15 mouse cellular contexts compared by ENCODE assay signal in the genomic region with DNA sequence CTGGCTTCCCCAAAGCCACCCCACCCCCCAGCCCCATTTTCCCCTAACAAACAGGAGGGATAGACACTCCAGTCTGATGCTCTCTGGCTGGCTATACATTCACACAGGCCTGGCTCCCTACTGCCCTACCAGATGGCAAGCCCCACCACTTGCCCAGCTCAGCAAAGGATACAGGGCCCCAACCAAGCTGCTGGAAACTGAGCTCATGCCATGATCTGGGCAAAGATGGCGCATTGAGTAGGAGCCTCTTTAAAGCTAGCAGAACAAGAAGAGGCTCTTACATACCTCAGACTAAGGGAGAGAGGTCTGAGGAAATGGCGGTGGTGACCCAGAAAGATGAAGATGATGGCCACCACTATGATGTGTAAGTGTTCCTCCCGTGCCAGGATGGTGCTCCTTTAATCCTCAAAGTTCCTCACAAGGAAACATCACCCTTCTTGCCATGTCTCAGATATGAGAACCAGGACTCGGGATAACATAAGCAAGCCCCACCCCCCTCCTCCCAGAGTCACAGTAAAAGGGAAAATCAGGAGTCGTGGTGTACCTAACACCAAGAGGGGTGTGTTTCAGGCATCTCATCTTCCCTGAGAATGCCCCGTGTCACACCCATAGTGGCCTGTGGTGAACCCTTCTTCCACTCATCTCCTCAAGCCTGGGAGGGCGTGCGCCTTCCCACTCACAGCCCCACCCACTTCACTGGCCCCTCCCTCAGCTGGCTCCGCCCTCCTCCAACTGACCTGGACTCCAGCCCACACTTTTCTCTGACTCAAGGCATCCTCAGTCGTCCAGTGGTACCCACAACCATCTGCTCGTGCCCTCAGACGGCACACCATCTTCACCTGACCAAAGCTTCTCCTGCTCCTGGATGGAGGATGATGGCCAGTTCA. TPM values are rescaled to one million over a fixed set of nuclear protein-coding genes. Genes with fewer than 3 reads are reported as not detected.
DNase-seq lines count a peak whose midpoint lies in the region; ATAC-seq and TF ChIP-seq lines count a peak whose summit lies in the region.
"Had no signal": no experiment of that assay in that cellular context is flagged by ENCODE, and none has a peak within 500 bp of the region (broad histone marks: within the 10 kb centered on the region; RNA-seq: fewer than 3 reads in every experiment).

No protein-coding gene starts in this region.

- no peak for TF ChIP-seq CTCF in stomach, postnatal 0 days (IDR thresholded peaks at IDR 0.05; ENCODE audit: low read depth)
- no peak for TF ChIP-seq CTCF in lung, postnatal 0 days (IDR thresholded peaks at IDR 0.05)

- DNase-seq in heart, postnatal 36 days, result no peak
- peak; percentile 30 for DNase-seq in right cerebral cortex, adult 18-20 months
- DNase-seq in right cerebral cortex, postnatal 36 days (ENCODE audit: low spot score in 2 of 2), result no peak
- DNase-seq in cerebellum, adult 9-11 months, result peak; percentile 92
- DNase-seq in stomach, postnatal 0 days (ENCODE audit: low spot score), result peak; percentile 48
- no peak for DNase-seq in right cerebral cortex, postnatal 14 days
- DNase-seq in lung, postnatal 0 days (ENCODE audit: low spot score), result no peak
- DNase-seq: gastrocnemius, postnatal 36 days; kidney, postnatal 10 days had no signal

- H3K9me3 ChIP-seq in heart, embryonic 12.5 days (replicated peaks), result no peaks in the 10 kb centered on the region
- H3K9me3 ChIP-seq in stomach, postnatal 0 days (ENCODE audit: control insufficient read depth, low read length), result no peaks in the 10 kb centered on the region
- no peaks in the 10 kb centered on the region for H3K9me3 ChIP-seq in lung, postnatal 0 days (ENCODE audit: low read length)
- H3K9me3 ChIP-seq: limb, embryonic 15.5 days had no signal

- peaks cover 79% of the 10 kb centered on the region for H3K4me1 ChIP-seq in heart, embryonic 12.5 days (replicated peaks)
- H3K4me1 ChIP-seq in stomach, postnatal 0 days (replicated peaks; ENCODE audit: control insufficient read depth, insufficient read depth), result no peaks in the 10 kb centered on the region
- H3K4me1 ChIP-seq in lung, postnatal 0 days (ENCODE audit: insufficient read depth, low read depth, low read length), result peaks cover 8% of the 10 kb centered on the region; the same call in 1 of the 2 replicates

- H3K4me3 ChIP-seq in heart, embryonic 12.5 days, result no peak overlapping the region
- no peak overlapping the region for H3K4me3 ChIP-seq in stomach, postnatal 0 days (ENCODE audit: low read depth, low read length)
- H3K4me3 ChIP-seq in lung, postnatal 0 days (ENCODE audit: low read depth, low read length), result no peak overlapping the region
- H3K4me3 ChIP-seq: limb, embryonic 15.5 days had no signal

- no peak for TF ChIP-seq EP300 in stomach, postnatal 0 days (optimal IDR thresholded peaks at IDR 0.05)
- TF ChIP-seq EP300 in lung, postnatal 0 days (IDR thresholded peaks at IDR 0.05), result no peak

- peak overlapping the region; percentile 56; the same call in 1 of the 2 replicates for H3K27ac ChIP-seq in heart, embryonic 12.5 days (ENCODE audit: poor library complexity, severe bottlenecking)
- no peak overlapping the region for H3K27ac ChIP-seq in stomach, postnatal 0 days (replicated peaks)
- no peak overlapping the region for H3K27ac ChIP-seq in lung, postnatal 0 days (ENCODE audit: low read length)

- no peak overlapping the region for H3K9ac ChIP-seq in heart, embryonic 12.5 days
- no peak overlapping the region for H3K9ac ChIP-seq in stomach, postnatal 0 days (ENCODE audit: low read length)
- H3K9ac ChIP-seq in lung, postnatal 0 days (replicated peaks; ENCODE audit: low read depth), result no peak overlapping the region
- H3K9ac ChIP-seq: limb, embryonic 15.5 days had no signal

- H3K27me3 ChIP-seq in heart, embryonic 12.5 days (replicated peaks), result no peaks in the 10 kb centered on the region
- no peaks in the 10 kb centered on the region for H3K27me3 ChIP-seq in stomach, postnatal 0 days (ENCODE audit: control insufficient read depth, insufficient read depth, low read length)
- H3K27me3 ChIP-seq in lung, postnatal 0 days (replicated peaks; ENCODE audit: insufficient read depth, low read length), result no peaks in the 10 kb centered on the region
- H3K27me3 ChIP-seq: limb, embryonic 15.5 days had no signal

- 84% methylated on average over 12 of the region's 12 CpGs for WGBS in heart, embryonic 12.5 days
- 79% methylated on average over 12 of the region's 12 CpGs for WGBS in stomach, postnatal 0 days
- 75% methylated on average over 12 of the region's 12 CpGs for WGBS in lung, postnatal 0 days

- no peaks in the 10 kb centered on the region for H3K36me3 ChIP-seq in heart, embryonic 12.5 days
- H3K36me3 ChIP-seq in stomach, postnatal 0 days (ENCODE audit: control insufficient read depth, insufficient read depth, low read length), result no peaks in the 10 kb centered on the region
- no peaks in the 10 kb centered on the region for H3K36me3 ChIP-seq in lung, postnatal 0 days (ENCODE audit: insufficient read depth, low read length)
- H3K36me3 ChIP-seq: limb, embryonic 15.5 days had no signal

- H3K4me2 ChIP-seq in heart, embryonic 12.5 days, result no peak overlapping the region
- H3K4me2 ChIP-seq in stomach, postnatal 0 days (replicated peaks; ENCODE audit: low read depth), result no peak overlapping the region
- H3K4me2 ChIP-seq in lung, postnatal 0 days (replicated peaks; ENCODE audit: low read depth, low read length), result no peak overlapping the region
- H3K4me2 ChIP-seq: limb, embryonic 15.5 days had no signal

- intact Hi-C loops in heart, postnatal 36 days (cut with DNase I), result no loop called here

- peak; percentile 7; the same call in 1 of the 2 replicates for ATAC-seq in heart, embryonic 12.5 days (ENCODE audit: insufficient number of reproducible peaks, low FRiP score)
- ATAC-seq in stomach, postnatal 0 days (ENCODE audit: low FRiP score, low TSS enrichment), result no peak
- ATAC-seq in lung, postnatal 0 days, result no peak
- ATAC-seq: inflammation-experienced regulatory T-cells, adult 6 months had no signal

RNA-seq across cellular contexts. Expression of a gene that starts 3.4 kb away (rescaled TPM):
- 17.1 and 17.3 TPM in 2 replicates for polyA plus RNA-seq in heart, embryonic 12.5 days (2016; fragmentation: Nextera tagmentation; extraction: Ambion mirVana)
- 1 to 10 TPM; 1.4 to 1.6 TPM for total RNA-seq in heart, postnatal 36 days (2021)
- polyA plus RNA-seq in stomach, postnatal 0 days (2015; fragmentation: Nextera tagmentation; extraction: Ambion mirVana), result 2.8 TPM in 2 replicates
- 4.5 TPM in 2 replicates for polyA plus RNA-seq in lung, postnatal 0 days (2015; fragmentation: Nextera tagmentation; extraction: Ambion mirVana)

RNA-seq across cellular contexts. Expression of a gene that starts 25.6 kb away (rescaled TPM):
- 67.6 and 73.8 TPM in 2 replicates for polyA plus RNA-seq in heart, embryonic 12.5 days (2016; fragmentation: Nextera tagmentation; extraction: Ambion mirVana)
- 10 to 100 TPM; 21.6 to 22.1 TPM for total RNA-seq in heart, postnatal 36 days (2021)
- polyA plus RNA-seq in stomach, postnatal 0 days (2015; fragmentation: Nextera tagmentation; extraction: Ambion mirVana), result 64.9 and 65.6 TPM in 2 replicates
- 42.9 and 44.8 TPM in 2 replicates for polyA plus RNA-seq in lung, postnatal 0 days (2015; fragmentation: Nextera tagmentation; extraction: Ambion mirVana)

RNA-seq across cellular contexts. Expression of a gene that starts 46.4 kb away (rescaled TPM):
- polyA plus RNA-seq in heart, embryonic 12.5 days (2016; fragmentation: Nextera tagmentation; extraction: Ambion mirVana), result 1.2 and 2.1 TPM in 2 replicates
- not detected for total RNA-seq in heart, postnatal 36 days (2021)
- 2.7 and 5.0 TPM in 2 replicates for polyA plus RNA-seq in stomach, postnatal 0 days (2015; fragmentation: Nextera tagmentation; extraction: Ambion mirVana)
- polyA plus RNA-seq in lung, postnatal 0 days (2015; fragmentation: Nextera tagmentation; extraction: Ambion mirVana), result not detected in 2 replicates
- total RNA-seq: left cerebral cortex, adult 18-20 months had no signal
- polyA plus RNA-seq: inflammation-experienced regulatory T-cells, adult 6 months; small intestine, adult 2 months had no signal

RNA-seq across cellular contexts. Expression of a gene that starts 49.6 kb away (rescaled TPM):
- not detected in 2 replicates for polyA plus RNA-seq in heart, embryonic 12.5 days (2016; fragmentation: Nextera tagmentation; extraction: Ambion mirVana)
- total RNA-seq in heart, postnatal 36 days (2021), result not detected
- not detected in 2 replicates for polyA plus RNA-seq in stomach, postnatal 0 days (2015; fragmentation: Nextera tagmentation; extraction: Ambion mirVana)
- 0.06 TPM in 1 of 2 replicates, not detected in the other for polyA plus RNA-seq in lung, postnatal 0 days (2015; fragmentation: Nextera tagmentation; extraction: Ambion mirVana)
- total RNA-seq: gastrocnemius, postnatal 36 days; left cerebral cortex, adult 18-20 months had no signal
- polyA plus RNA-seq: inflammation-experienced regulatory T-cells, adult 6 months; limb, embryonic 15.5 days; small intestine, adult 2 months; stomach, embryonic 16.5 days had no signal

Comparison
In these comparisons a context has a peak if more than half of its experiments do, and no peak if none do; other contexts are left out.
1. DNase-seq: peak in right cerebral cortex, adult 18-20 months (single experiment), cerebellum, adult 9-11 months (single experiment) and stomach, postnatal 0 days (single experiment); none in heart, postnatal 36 days (0 of 2), right cerebral cortex, postnatal 36 days (0 of 2), right cerebral cortex, postnatal 14 days (single experiment) and lung, postnatal 0 days (single experiment).